Mouse (Mus musculus) fibroblast of lung, adult 2 months (primary cell): Measurements from ENCODE around the gene Hpf1.
A peak's percentile ranks its signal among the peaks of the same experiment; 100 is the strongest.

ENCODE experiments used
- DNase-seq: peaks from one replicate; pipeline ENCODE4 v3.0.0-alpha.2; 2011; ENCODE audit warnings: low read depth

Hpf1 gene

DNA sequence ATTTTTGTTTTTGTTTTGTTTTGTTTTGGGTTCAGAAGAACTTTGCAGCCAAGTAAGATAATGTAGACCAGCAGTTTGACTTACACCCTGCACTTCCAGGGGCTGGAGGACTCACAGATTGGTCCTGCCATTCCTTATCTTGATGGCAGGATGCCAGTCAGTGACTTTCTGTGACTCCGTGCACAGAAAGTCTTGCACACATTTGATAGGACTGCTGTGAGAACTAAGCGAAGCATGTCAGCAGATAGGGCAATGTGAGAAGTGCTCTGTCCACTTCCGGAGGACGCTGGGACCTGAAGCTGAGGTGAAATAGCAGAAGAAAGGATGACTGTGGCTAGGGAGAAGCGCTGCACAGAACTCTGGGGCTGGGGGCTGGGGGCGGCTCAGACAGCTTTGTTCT is 5.7 kb downstream of the Hpf1 start:
- no peak for DNase-seq

DNA sequence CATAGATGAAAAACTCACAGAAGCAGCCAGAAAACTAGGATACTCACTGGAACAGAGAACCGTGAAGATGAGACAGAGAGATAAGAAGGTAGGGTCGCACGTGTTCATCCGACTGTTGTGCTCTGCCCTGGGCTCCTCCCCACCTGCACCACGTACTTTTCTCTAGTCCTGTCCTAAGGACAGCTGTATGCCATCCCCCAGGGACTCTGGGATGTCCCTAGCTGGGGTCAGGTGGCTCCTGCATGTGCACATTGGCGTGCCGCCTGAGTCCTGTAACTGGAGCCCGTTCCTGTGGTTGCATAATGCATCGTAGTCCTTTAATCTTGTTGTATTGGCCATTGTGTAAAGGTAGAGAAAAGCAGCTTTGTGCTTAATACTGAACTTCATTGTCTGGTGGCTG is 9.9 kb downstream of the Hpf1 start:
- no peak for DNase-seq

DNA sequence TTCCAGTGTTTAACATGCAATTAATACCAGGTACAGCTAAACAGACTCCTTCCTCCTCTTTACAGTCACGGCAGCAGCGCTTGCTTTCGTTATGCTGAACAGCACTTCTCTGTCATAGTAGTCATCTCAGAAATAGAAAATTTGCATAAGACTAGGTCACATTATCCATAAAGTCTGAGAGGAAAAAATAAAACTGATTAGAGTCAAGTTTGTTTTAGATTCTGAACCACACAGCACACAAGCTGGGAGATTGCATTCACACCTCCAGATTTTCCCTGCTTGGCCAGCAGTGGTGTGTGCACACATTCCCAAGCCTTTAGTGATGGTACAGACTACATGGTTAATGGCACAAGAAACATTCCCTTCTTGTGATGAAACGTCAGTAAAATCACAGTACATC is 21.9 kb downstream of the Hpf1 start:
- no peak for DNase-seq

DNA sequence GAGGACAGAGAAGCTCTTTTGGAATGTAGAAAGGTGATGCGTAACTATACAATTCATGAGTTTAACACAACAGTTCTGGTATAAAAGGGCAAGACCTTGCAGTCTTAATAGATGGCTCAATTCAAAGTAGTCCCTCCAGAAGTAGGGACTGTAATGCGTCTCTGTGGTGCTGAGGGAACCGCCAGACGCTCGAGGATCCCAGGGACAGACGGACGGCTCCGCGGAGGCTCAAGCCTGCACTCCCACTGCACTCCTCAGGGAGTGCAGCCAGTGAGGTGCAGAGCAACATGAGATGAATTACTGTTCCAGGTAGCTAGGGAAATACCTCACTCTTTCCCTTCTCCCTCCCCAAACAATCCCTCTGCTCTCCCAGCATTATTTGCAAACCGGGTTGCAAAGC is 22.3 kb downstream of the Hpf1 start:
- DNase-seq = no peak

DNA sequence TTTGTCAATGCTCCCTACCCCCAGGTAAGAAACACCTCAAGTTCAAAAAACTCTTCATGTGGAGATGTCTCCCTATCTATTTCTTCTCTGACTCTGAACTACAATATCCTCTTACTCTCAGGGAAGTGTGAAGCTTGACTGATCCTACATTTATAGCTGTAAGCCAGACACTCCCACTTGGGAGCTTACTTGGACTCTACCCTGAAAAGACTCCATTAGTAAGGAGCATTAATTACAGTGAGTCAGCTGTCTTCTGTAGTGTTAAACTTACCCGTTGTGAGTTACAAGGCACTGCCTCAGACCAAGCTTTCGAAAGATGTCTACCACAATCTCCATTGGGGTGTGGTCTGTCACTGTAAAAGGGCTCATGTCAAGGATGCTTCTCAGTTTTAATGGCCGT is 28.9 kb downstream of the Hpf1 start:
- DNase-seq = no peak

DNA sequence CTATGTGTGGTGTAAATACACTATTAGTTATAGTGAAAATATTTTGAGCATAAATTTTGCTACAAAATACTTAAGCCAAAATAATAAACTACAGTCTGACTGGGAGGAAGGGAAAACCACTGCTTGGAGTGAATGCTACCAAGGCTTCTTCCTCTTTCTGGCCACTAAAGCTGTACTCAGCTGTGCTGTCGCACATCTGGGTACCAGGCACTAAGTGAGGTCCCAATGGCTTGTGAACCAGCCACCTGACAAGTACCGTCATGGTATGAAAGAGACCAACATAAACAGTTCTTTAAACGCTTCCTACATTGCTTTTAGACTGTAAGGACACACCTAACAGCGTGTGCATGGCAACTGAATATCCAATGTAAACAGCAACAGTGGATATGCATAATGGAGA is 30.0 kb downstream of the Hpf1 start:
- DNase-seq = no peak

DNA sequence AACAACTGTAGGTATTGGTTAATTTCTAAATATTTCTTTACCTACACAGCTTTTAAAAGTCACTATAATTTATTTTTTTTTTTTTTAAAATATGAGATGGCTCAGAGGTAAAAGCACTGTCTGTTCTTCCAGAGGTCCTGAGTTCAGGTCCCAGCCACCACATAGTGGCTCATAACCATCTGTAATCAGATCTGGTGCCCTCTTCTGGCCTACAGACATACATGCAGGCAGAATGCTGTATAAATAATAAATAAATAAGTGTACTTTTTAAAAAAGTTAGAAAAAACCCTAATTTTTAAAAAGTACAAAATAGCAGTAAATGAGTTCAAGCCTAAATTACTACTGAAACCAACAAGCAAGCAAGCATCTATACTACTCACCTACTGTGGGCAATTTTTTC is 43.4 kb downstream of the Hpf1 start:
- no peak for DNase-seq

DNA sequence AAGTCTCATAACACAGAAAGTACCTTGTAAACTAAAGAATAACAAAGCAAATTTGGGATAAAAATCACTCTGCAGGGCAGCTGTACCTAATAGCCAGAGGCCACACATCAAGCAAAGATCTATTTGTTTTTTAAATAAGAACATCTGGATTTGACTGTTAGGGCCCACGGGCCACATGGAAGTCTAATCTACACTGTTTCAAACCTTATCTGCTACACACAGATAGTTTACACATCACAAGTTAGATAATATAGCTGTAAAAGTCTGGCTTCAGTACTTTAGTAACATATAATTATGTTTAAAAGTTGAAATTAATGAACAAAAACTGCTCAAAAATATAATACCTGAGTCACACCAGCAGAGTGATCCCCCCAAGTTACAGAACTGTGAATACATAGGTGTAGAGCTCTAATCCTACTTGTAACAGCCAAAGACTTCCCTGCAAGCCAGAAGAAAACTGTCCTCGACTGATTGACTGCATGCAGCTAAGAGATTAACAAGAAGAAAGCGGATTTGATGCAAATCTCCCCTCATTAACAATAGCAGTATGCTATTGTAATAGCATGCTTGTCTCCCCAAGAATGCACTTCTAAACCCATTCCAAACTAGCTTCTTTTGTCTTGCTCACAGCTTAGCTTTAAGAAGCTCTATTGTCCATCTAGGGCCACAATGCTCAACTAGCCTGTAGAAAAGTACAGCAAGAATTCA is 48.7 kb downstream of the Hpf1 start:
- DNase-seq = no peak

DNA sequence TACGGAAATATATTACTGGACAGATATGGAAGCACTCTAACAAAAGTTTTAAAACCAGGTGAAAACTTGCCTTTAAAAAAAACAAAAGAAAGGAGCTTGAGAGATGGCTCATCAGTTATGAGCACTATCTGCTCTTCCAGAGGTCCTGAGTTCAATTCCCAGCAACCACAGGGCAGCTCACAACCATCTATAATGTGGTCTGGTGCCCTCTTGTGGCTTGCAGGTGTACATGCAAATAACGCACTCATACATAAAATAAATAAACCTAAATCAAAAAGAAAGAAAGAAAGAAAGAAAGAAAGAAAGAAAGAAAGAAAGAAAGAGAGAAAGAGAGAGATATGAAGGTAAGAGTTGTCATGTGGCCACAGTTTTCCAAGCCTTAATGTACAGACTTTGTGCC is 52.6 kb downstream of the Hpf1 start:
- no peak for DNase-seq

DNA sequence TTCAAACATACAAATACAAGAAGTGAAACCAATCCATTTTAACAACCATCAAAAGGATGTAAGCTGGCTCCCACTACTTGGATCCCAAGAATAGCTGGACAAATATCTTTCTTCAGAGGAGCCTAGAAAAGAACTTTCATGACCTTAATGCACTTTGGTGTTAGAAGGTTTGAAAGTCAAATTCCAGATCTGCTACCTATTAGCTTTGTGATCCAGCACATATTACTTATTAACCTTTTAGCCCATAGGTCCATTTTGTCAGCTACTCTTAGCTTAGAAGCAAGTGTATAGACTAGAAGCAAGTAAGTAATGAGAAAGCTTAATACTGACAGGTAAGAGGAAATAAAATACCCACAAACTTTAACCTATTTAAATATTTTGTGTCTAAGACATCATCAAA is 57.3 kb downstream of the Hpf1 start:
- DNase-seq = no peak

DNA sequence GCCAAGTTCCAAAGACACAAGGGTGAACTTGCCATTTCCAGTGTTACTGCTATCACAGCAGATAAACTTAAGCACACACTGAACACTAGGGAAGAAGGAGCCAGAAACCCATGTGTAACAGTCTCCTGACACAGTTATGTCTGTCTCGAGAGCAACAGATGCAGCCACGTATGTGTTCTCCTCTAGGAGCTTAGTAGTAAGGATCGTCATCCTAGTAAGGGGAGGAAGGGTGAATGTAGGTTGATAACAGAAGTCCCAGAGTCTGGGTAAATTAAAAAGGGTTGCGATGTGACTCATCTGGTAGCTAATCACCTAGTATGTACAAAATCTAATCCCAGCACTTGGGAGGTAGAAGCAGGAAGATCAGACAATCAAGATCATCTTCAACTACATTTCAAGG is 59.6 kb downstream of the Hpf1 start:
- DNase-seq = no peak

DNA sequence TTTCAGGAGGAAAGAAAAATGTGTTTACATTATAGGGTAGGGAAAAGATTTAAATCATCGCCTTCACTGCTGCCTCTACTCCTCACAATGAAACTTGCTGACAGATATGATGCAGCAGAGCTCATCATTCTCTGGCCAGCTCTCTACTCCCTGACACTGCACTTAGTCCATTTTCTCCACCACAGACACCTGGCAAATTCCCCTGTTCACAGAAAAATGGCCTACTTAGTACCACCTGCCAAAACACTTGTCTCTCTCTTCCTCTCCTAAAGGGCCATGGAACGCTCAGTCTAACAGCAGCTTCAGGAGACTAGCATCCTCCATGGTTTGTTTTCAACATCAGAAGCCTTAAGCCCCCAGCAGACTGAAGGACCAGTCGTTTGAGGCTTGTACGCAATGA is 61.1 kb downstream of the Hpf1 start:
- DNase-seq = no peak

DNA sequence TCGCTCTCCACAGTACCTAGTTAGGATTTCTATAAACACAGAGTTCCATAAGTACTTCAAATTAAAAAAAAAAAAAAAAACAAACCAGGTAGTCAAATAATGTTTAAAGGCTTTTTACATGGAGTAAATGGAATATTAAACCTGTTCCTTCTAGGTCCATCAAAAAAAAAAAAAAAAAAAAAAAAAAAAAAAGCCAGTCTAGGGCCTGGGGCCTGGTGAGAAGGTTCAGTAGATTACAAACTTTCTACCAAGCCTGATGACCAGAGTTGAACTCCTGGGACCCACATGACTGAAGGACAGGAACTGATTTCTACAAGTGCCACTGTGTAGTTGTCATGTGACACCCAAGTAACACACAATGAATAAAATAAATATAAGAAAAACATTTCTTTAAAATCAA is 61.5 kb downstream of the Hpf1 start:
- DNase-seq = no peak

DNA sequence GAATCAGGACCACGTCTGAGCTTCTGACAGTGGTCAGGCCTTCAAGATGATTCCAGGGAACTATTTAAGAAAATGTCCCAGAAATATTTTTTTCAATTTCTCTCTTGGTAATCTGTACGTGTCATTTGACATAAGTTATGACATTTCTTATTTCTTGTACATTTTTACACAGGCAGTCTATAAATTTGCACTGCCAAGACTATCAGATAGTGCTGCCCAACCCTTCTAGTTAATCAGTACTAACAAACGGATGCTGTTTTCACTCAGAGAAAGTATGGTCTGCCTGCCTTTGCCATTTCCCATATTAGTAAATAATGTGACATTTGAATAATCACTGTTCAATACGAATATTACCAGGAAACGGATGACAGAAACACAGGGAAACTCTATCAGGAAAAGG is 62.6 kb downstream of the Hpf1 start:
- DNase-seq = no peak

DNA sequence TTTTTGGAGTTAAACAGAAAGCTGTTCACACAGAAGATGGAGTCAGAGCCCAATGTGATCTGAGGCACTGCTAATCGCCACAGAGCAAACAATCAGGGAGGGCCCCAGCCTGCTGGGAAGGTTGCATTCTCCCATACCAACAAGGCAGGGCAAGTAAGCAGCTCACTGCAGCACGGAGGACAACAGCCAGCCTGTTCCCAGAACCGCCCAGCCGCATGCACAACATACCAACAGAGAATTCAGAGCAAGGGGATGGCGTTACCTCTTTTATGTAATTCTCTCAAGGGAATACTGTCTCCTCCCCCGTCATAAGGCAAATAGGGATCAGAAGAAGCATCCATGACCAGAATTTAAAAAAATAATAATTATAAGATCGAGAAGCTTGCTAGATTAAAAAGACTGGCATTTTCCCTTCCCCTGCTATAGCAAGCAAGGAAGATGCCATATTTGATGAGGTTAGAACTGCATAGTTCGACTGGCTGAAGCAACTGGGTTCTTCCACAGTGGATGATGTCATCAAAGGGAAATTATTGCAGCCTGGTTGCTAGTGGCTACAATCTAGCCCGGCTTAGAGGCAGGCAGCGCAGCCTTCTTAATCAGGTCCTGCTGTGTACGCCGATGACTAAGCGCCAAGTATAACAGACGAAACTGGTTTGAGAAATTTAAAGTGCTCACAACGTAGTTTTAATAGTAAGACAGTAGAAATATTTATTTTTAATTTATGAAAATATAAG is 64.2 kb downstream of the Hpf1 start:
- peak; percentile 91 for DNase-seq

DNA sequence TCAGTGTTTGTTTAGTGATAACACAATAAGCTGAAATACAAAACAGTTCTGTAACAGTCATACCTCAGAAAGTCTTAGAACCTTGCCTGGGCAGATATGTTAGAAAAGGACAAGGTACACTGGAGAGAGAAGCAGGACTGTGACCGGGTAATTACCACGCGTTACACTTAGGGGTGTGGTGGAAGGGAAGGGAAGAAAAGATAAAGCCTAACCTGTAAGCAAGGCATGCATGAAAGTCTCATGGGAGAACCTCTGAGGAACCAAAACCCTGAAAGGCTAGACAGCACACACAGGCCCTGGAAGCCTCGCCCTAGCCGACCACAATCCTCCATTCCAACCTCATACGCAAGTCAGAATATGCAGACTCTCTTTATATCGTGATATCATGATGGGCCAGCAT is 66.6 kb downstream of the Hpf1 start:
- DNase-seq = no peak
